Mouse (Mus musculus): ENCODE results near the gene Dhdds.

Gene Dhdds

DNA sequence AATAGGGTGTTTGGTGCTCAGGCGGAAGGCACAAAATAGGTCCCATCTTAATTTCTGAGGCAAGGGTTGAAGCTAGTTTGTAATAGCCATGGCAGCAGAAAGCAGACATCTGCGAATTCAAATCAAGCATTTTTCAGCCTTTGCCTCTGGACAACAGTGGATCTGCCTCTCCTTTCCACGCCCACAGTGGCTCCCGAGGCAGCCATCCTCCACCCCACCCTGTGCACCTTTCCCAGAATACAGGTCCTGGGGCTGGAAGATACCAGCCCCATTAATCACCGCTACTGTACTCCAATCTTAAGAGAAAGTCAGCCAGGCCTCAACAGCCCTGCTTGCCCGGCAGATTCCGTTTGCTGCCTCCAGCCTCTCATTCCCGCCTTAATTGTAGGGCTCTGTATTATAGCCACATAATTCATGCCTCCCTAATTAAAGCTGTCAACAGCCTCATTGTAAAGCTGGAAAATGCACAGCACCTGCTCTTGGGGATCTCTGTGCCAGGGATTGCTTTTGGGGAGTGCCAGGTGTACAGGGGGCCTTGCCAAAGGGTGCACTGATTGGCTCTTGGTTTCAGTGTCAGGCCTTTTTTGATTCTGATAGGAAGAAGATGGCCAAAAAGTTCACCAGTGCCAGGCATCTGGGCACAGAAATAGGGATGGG lies 31.5 kb downstream of the Dhdds start:
- H3K4me1 ChIP-seq (replicated peaks; ENCODE audit: low read depth, low read length): peaks cover 45% of the 10 kb centered on the region
- peak overlapping the region; percentile 92 for H3K4me3 ChIP-seq (replicated peaks; ENCODE audit: low read length)
- peaks cover 55% of the 10 kb centered on the region for H3K36me3 ChIP-seq (ENCODE audit: insufficient read depth, low read length)
- H3K27me3 ChIP-seq (ENCODE audit: insufficient read depth, low read length): no peaks in the 10 kb centered on the region
- TF ChIP-seq POU5F1 (IDR thresholded peaks at IDR 0.05; ENCODE audit: borderline replicate concordance, low read length) (no peak), CTCF (conservative IDR thresholded peaks at IDR 0.05; ENCODE audit: low read length) (no peak), NANOG (IDR thresholded peaks at IDR 0.05; ENCODE audit: borderline replicate concordance, low read length) (no peak)
- H3K9me3 ChIP-seq (ENCODE audit: low read length): no peaks in the 10 kb centered on the region

DNA sequence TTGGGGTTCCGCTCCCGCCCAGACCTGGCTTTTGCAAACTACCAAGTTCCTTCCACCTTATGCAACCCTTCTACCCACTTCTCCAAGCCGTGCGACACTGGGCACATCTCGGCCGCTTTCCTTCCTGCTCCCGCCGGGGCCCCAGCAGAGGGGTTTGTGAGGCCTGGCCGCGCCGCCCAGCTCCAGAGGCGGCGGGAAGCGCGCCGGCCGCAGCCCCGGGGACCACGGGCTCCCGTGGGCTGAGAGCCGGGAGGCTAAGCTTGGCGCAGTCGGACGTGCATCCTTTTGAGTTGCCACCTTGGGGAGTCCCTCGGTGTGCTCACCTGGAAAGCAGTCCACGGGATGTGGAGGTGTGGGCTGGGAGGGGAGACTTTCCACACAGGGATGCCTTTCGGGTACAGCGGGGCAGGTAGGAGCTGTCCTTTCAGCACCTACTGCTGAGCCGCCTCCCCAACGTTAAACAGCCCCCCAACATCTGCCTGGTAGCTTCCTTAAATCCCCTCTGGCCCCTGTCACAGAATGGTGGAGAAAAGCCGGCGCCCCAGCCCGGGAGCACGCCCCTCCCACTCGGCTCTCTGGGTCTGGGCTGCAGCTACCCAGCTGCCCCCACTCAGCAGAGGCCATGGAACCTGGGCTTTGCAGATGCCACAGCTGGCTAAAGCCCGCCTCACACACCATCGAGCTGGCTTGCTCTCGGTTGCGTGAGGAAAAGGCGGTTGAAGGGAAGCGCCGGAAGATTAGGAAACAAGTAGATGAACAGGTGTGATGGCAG lies 32.4 kb downstream of the Dhdds start, which contains the start of gene Hmgn2:
TSS of gene Hmgn2 (minus strand) at position 501 of the 772 bp plus-strand sequence.
- H3K9me3 ChIP-seq (ENCODE audit: low read length): no peaks in the 10 kb centered on the region
- H3K4me1 ChIP-seq (replicated peaks; ENCODE audit: low read depth, low read length): peaks cover 54% of the 10 kb centered on the region
- no peaks in the 10 kb centered on the region for H3K27me3 ChIP-seq (ENCODE audit: insufficient read depth, low read length)
- H3K4me3 ChIP-seq (replicated peaks; ENCODE audit: low read length): peak within 1 kb of the TSS; percentile 92
- peaks cover 64% of the 10 kb centered on the region for H3K36me3 ChIP-seq (ENCODE audit: insufficient read depth, low read length)
- TF ChIP-seq CTCF (conservative IDR thresholded peaks at IDR 0.05; ENCODE audit: low read length): no peak
- no peak for TF ChIP-seq NANOG (IDR thresholded peaks at IDR 0.05; ENCODE audit: borderline replicate concordance, low read length)
- no peak for TF ChIP-seq POU5F1 (IDR thresholded peaks at IDR 0.05; ENCODE audit: borderline replicate concordance, low read length)

DNA sequence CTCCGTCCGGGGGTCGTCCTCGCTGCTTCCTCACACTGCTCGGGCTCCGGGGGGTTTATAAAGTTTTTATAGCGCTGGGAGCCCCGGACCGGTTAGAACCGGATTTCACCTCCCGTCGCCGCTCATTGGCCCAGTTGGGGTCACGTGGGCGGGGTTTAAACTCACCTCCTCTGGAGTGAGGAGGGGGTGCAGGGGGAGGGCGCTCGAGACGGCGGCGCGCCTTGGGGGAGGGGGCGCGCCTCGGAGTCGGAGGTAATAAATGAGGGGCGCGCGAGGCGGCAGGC lies 32.9 kb downstream of the Dhdds start:
- no peaks in the 10 kb centered on the region for H3K9me3 ChIP-seq (ENCODE audit: low read length)
- peaks cover 69% of the 10 kb centered on the region for H3K36me3 ChIP-seq (ENCODE audit: insufficient read depth, low read length)
- no peaks in the 10 kb centered on the region for H3K27me3 ChIP-seq (ENCODE audit: insufficient read depth, low read length)
- H3K4me1 ChIP-seq (replicated peaks; ENCODE audit: low read depth, low read length): peaks cover 59% of the 10 kb centered on the region
- TF ChIP-seq POU5F1 (IDR thresholded peaks at IDR 0.05; ENCODE audit: borderline replicate concordance, low read length): no peak
- no peak for TF ChIP-seq CTCF (conservative IDR thresholded peaks at IDR 0.05; ENCODE audit: low read length)
- no peak for TF ChIP-seq NANOG (IDR thresholded peaks at IDR 0.05; ENCODE audit: borderline replicate concordance, low read length)
- H3K4me3 ChIP-seq (replicated peaks; ENCODE audit: low read length): peak overlapping the region; percentile 92

DNA sequence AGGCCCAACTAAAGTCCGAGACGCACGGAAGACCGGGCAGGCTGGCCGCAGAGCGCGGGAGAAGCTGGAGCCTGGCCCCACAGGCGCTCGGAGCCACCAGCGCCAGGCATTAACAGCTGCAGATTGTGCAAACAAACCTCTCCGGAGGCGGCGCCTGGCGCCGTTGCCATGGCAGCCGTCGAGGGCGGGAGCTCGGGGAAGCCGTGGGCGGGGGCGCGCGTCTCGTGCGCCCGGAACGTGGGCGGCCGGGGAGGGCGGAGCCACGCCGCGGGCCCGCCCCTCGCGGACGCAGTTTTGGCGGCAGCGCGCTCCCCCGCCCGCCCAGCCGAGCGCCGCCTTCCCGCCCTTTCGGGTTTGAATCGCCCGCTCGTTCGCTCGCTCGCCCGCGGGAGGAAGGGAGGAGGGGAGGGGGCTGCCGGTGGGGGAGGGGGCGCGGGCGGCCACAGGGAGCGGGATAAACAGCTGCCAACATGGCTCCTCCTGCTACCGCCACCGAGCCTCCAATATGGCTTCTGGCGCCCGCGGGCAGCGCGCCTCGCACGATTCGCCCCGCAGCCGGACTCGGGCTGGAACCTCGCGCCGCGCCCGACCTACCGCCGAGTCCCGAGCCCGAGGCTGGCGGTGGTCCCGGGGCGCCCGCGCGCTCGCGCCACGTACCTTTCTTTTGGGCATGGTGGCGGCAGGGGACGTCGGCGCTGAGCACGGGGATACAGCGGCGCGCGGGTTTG lies 33.4 kb downstream of the Dhdds start:
- H3K36me3 ChIP-seq (ENCODE audit: insufficient read depth, low read length): peaks cover 69% of the 10 kb centered on the region
- no peaks in the 10 kb centered on the region for H3K27me3 ChIP-seq (ENCODE audit: insufficient read depth, low read length)
- peaks cover 64% of the 10 kb centered on the region for H3K4me1 ChIP-seq (replicated peaks; ENCODE audit: low read depth, low read length)
- no peaks in the 10 kb centered on the region for H3K9me3 ChIP-seq (ENCODE audit: low read length)
- TF ChIP-seq POU5F1 (IDR thresholded peaks at IDR 0.05; ENCODE audit: borderline replicate concordance, low read length) (no peak), NANOG (IDR thresholded peaks at IDR 0.05; ENCODE audit: borderline replicate concordance, low read length) (no peak), CTCF (conservative IDR thresholded peaks at IDR 0.05; ENCODE audit: low read length) (no peak)
- H3K4me3 ChIP-seq (replicated peaks; ENCODE audit: low read length): peak overlapping the region; percentile 92

DNA sequence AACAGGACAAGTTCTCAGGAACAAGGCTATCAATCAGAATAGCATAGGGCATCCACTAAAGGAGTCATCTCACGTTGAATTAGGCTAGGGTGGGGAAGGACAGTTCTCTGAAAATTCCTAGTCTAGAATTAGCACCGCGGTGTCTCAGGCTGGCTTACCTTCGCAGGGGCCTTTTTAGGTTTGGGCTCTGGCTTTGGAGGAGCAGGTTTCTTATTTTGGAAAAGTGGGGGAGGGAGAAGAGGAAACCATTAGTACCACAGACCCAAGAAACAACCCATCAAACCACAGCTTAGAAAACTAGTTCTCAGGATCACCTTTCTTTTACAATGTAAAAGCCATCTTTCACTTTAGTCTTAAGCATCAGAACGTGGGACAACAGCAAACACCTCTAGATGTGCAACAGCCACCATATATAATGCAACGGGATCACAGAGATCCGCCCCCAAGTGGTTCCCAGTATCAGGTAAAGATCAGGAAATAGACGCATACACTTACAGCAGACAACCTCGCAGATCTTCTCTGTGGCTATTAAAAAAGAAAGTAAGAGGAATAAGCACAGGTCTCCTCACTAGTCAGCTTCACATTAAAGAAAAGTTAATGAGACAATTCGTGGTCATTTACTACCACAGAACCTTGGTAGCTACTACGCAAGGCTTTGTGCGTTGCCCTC lies 34.3 kb downstream of the Dhdds start:
- Histone ChIP-seq H3K4me3 (replicated peaks; ENCODE audit: low read length) (peak overlapping the region; percentile 92), H3K4me1 (replicated peaks; ENCODE audit: low read depth, low read length) (peaks cover 73% of the 10 kb centered on the region), H3K27me3 (ENCODE audit: insufficient read depth, low read length) (no peaks in the 10 kb centered on the region), H3K36me3 (ENCODE audit: insufficient read depth, low read length) (peaks cover 69% of the 10 kb centered on the region), H3K9me3 (ENCODE audit: low read length) (no peaks in the 10 kb centered on the region)
- no peak for TF ChIP-seq NANOG (IDR thresholded peaks at IDR 0.05; ENCODE audit: borderline replicate concordance, low read length)
- no peak for TF ChIP-seq CTCF (conservative IDR thresholded peaks at IDR 0.05; ENCODE audit: low read length)
- TF ChIP-seq POU5F1 (IDR thresholded peaks at IDR 0.05; ENCODE audit: borderline replicate concordance, low read length): no peak

DNA sequence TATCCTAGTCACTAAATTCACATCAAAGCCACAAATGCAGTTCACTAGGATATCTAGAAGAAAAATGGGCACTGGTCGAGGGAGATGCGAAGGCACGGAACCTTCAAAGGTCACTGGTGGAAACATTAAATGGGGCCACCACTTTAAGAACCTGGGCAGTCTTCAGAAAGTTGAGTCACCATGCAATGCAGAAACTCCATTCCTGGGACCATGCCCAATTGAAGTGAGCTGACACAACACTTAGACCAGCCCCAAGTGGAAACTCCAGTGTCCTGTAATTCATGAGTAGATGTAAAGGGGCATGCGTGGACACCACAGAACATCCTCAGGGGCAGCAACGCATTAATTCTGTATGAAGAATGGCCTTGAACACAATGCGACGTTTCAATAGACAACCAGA lies 38.2 kb downstream of the Dhdds start:
- Histone ChIP-seq H3K27me3 (ENCODE audit: insufficient read depth, low read length) (no peaks in the 10 kb centered on the region), H3K9me3 (ENCODE audit: low read length) (no peaks in the 10 kb centered on the region), H3K36me3 (ENCODE audit: insufficient read depth, low read length) (peaks cover 86% of the 10 kb centered on the region), H3K4me1 (replicated peaks; ENCODE audit: low read depth, low read length) (peaks cover 81% of the 10 kb centered on the region), H3K4me3 (replicated peaks; ENCODE audit: low read length) (no peak overlapping the region)
- TF ChIP-seq NANOG (IDR thresholded peaks at IDR 0.05; ENCODE audit: borderline replicate concordance, low read length) (no peak), POU5F1 (IDR thresholded peaks at IDR 0.05; ENCODE audit: borderline replicate concordance, low read length) (no peak), CTCF (conservative IDR thresholded peaks at IDR 0.05; ENCODE audit: low read length) (no peak)

DNA sequence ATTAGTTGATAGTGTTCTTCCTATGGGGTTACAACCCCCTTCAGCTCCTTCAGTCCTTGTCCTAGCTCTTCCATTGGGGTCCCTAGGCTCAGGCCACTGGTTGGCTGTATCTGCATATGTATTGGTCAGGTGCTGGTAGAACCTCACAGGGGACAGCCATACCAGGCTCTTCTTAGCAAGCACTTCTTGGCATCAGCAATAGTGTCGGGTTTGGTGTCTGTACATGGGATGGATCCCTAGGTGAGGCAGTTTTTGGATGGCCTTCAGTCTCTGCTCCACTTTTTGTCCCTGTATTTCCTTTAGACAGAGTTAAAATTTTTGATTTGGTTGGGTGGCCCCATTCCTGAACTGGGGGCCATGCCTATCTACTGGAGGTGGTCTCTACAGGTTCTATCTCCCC lies 41.8 kb downstream of the Dhdds start:
- Histone ChIP-seq H3K27me3 (ENCODE audit: insufficient read depth, low read length) (no peaks in the 10 kb centered on the region), H3K4me3 (replicated peaks; ENCODE audit: low read length) (peak overlapping the region; percentile 77), H3K36me3 (ENCODE audit: insufficient read depth, low read length) (peaks cover 65% of the 10 kb centered on the region), H3K9me3 (ENCODE audit: low read length) (no peaks in the 10 kb centered on the region), H3K4me1 (replicated peaks; ENCODE audit: low read depth, low read length) (peaks cover 76% of the 10 kb centered on the region)
- TF ChIP-seq NANOG (IDR thresholded peaks at IDR 0.05; ENCODE audit: borderline replicate concordance, low read length): no peak

DNA sequence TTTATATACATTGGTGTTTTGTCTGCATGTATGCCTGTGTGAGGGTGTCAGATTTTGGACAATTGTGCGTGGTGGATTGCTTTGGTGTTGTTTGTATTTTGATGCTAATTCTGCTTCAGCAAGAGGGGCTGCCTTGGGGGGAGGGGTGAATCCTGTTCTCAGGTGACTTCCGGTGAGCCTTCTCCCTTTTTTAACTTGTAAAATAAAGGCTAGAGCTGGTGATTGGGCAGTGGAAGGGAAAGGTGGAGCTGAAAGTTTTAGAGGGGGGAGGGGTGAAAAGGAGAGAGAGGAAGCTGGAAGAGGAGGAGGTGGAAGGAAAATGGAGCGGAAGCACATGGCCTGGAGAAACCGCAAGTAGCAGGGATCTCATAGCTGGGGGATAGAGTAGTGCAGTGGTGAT lies 44.4 kb downstream of the Dhdds start:
- Histone ChIP-seq H3K36me3 (ENCODE audit: insufficient read depth, low read length) (peaks cover 39% of the 10 kb centered on the region), H3K4me3 (replicated peaks; ENCODE audit: low read length) (peak overlapping the region; percentile 77), H3K27me3 (ENCODE audit: insufficient read depth, low read length) (no peaks in the 10 kb centered on the region), H3K4me1 (replicated peaks; ENCODE audit: low read depth, low read length) (peaks cover 53% of the 10 kb centered on the region), H3K9me3 (ENCODE audit: low read length) (no peaks in the 10 kb centered on the region)
- TF ChIP-seq POU5F1 (IDR thresholded peaks at IDR 0.05; ENCODE audit: borderline replicate concordance, low read length) (no peak), NANOG (IDR thresholded peaks at IDR 0.05; ENCODE audit: borderline replicate concordance, low read length) (no peak), CTCF (conservative IDR thresholded peaks at IDR 0.05; ENCODE audit: low read length) (no peak)

All from E14TG2a.4 (cell line).